Mouse (Mus musculus) small intestine, adult 2 months (tissue): ENCODE results near the gene Gtpbp8.

ENCODE experiments used
- CTCF ChIP-seq: fragments of 200-500 bp; IDR thresholded peaks from 2 replicates; pipeline ENCODE4 v1.5.1; 2012; ENCODE audit warnings: low read depth, mild to moderate bottlenecking, control low read depth, inconsistent platforms, low read length, moderate library complexity, mixed read lengths; ENCODE audit not compliant: insufficient replicate concordance, insufficient read length; ENCODE audit errors: extremely low read depth
- POLR2A ChIP-seq: fragments of 200-500 bp; IDR thresholded peaks from 2 replicates; pipeline ENCODE4 v1.6.1; 2012; ENCODE audit warnings: low read depth, mild to moderate bottlenecking, control low read depth, inconsistent platforms, low read length, moderate library complexity

- TF ChIP-seq POLR2A (no peak), CTCF (no peak)
Measured at GRCm38 (mm10) chr16:44716305-44717140, 29.6 kb downstream of the Gtpbp8 start.
